ENCODE assay signal across 7 mouse cellular contexts in genomic region chr2:147011474-147012140, GRCm38 (mm10). TPM values are rescaled to one million over a fixed set of nuclear protein-coding genes. Genes with fewer than 3 reads are reported as not detected.
DNase-seq lines count a peak whose midpoint lies in the region; ATAC-seq and TF ChIP-seq lines count a peak whose summit lies in the region.

No protein-coding gene starts in this region.

- peak overlapping the region; percentile 91 for H3K4me3 ChIP-seq in E14TG2a.4 (replicated peaks; ENCODE audit: low read length)
- peak overlapping the region; percentile 86 for H3K4me3 ChIP-seq in forebrain, embryonic 10.5 days
- peak overlapping the region; percentile 70 for H3K4me3 ChIP-seq in limb, embryonic 12.5 days (replicated peaks)
- H3K4me3 ChIP-seq in midbrain, postnatal 0 days (ENCODE audit: low read depth, low read length), result peak overlapping the region; percentile 98

- H3K9ac ChIP-seq in limb, embryonic 12.5 days (replicated peaks), result peak overlapping the region; percentile 81
- H3K9ac ChIP-seq in midbrain, postnatal 0 days (replicated peaks; ENCODE audit: low read length, poor library complexity, severe bottlenecking), result peak overlapping the region; percentile 93; the same call in 1 of the 2 replicates

- H3K27ac ChIP-seq in forebrain, embryonic 10.5 days, result peak overlapping the region; percentile 95
- peak overlapping the region; percentile 99 for H3K27ac ChIP-seq in limb, embryonic 12.5 days
- H3K27ac ChIP-seq in midbrain, postnatal 0 days (ENCODE audit: low read depth, low read length), result peak overlapping the region; percentile 95; the same call in 1 of the 2 replicates

- peak overlapping the region; percentile 78 for H3K4me2 ChIP-seq in limb, embryonic 12.5 days
- H3K4me2 ChIP-seq in midbrain, postnatal 0 days (ENCODE audit: low read depth, low read length, poor library complexity, severe bottlenecking), result peak overlapping the region; percentile 67

- ATAC-seq in limb, embryonic 12.5 days (ENCODE audit: insufficient number of reproducible peaks, insufficient read depth, low FRiP score, low TSS enrichment, low read depth), result no peak
- no peak for ATAC-seq in midbrain, postnatal 0 days (ENCODE audit: low FRiP score)

- peaks cover 32% of the 10 kb centered on the region for H3K36me3 ChIP-seq in E14TG2a.4 (ENCODE audit: insufficient read depth, low read length)
- peaks cover 11% of the 10 kb centered on the region for H3K36me3 ChIP-seq in forebrain, embryonic 10.5 days (replicated peaks)
- H3K36me3 ChIP-seq in limb, embryonic 12.5 days, result peaks cover 7% of the 10 kb centered on the region; the same call in 1 of the 2 replicates
- no peaks in the 10 kb centered on the region for H3K36me3 ChIP-seq in midbrain, postnatal 0 days (ENCODE audit: insufficient read depth, low read length)

- peaks cover 54% of the 10 kb centered on the region for H3K9me3 ChIP-seq in E14TG2a.4 (ENCODE audit: low read length)
- H3K9me3 ChIP-seq in forebrain, embryonic 10.5 days, result no peaks in the 10 kb centered on the region
- H3K9me3 ChIP-seq in limb, embryonic 12.5 days, result no peaks in the 10 kb centered on the region
- H3K9me3 ChIP-seq in midbrain, postnatal 0 days (ENCODE audit: low read length), result no peaks in the 10 kb centered on the region

- H3K27me3 ChIP-seq in E14TG2a.4 (ENCODE audit: insufficient read depth, low read length), result no peaks in the 10 kb centered on the region
- H3K27me3 ChIP-seq in forebrain, embryonic 10.5 days (ENCODE audit: poor library complexity, severe bottlenecking), result no peaks in the 10 kb centered on the region
- no peaks in the 10 kb centered on the region for H3K27me3 ChIP-seq in limb, embryonic 12.5 days
- H3K27me3 ChIP-seq in midbrain, postnatal 0 days (ENCODE audit: insufficient read depth, low read length), result no peaks in the 10 kb centered on the region

- WGBS in forebrain, embryonic 10.5 days, result 81% methylated on average over 3 of the region's 3 CpGs
- WGBS in limb, embryonic 12.5 days, result 64% methylated on average over 3 of the region's 3 CpGs
- WGBS in midbrain, postnatal 0 days, result 80% methylated on average over 3 of the region's 3 CpGs

- peaks cover 34% of the 10 kb centered on the region for H3K4me1 ChIP-seq in E14TG2a.4 (replicated peaks; ENCODE audit: low read depth, low read length)
- H3K4me1 ChIP-seq in forebrain, embryonic 10.5 days, result peaks cover 20% of the 10 kb centered on the region
- H3K4me1 ChIP-seq in limb, embryonic 12.5 days (replicated peaks), result peaks cover 18% of the 10 kb centered on the region
- peaks cover 8% of the 10 kb centered on the region; the same call in 1 of the 2 replicates for H3K4me1 ChIP-seq in midbrain, postnatal 0 days (ENCODE audit: insufficient read depth, low read length)

- peak; percentile 68 for DNase-seq in CD4-positive helper T cell, adult 2 months (ENCODE audit: low read depth, low spot score)
- no peak for DNase-seq in forebrain, embryonic 10.5 days (ENCODE audit: extremely low spot score, low spot score)
- no peak for DNase-seq in midbrain, postnatal 0 days (ENCODE audit: low spot score)
- no peak for DNase-seq in left cerebral cortex, postnatal 14 days (ENCODE audit: low spot score in 2 of 2)
- no peak for DNase-seq in layer of hippocampus, postnatal 14 days (ENCODE audit: low spot score in 2 of 2)

- intact Hi-C loops in left cerebral cortex, postnatal 14 days (cut with DNase I), result no loop called here

- no peak for TF ChIP-seq CTCF in E14TG2a.4 (conservative IDR thresholded peaks at IDR 0.05; ENCODE audit: low read length)
- no peak for TF ChIP-seq CTCF in midbrain, postnatal 0 days (IDR thresholded peaks at IDR 0.05)

RNA-seq across cellular contexts. Expression of gene Xrn2, which starts 1.2 kb away (rescaled TPM):
- polyA plus RNA-seq in forebrain, embryonic 10.5 days (2016; fragmentation: Nextera tagmentation; extraction: Ambion mirVana), result 93.8 and 95.6 TPM in 2 replicates
- polyA plus RNA-seq in limb, embryonic 12.5 days (2016; fragmentation: Nextera tagmentation; extraction: Ambion mirVana), result 93.4 and 95.3 TPM in 2 replicates
- 55.6 and 63.2 TPM in 2 replicates for total RNA-seq in midbrain, postnatal 0 days (2014; rRNA removed)
- 61.5 and 67.0 TPM in 2 replicates for polyA plus RNA-seq in midbrain, postnatal 0 days (2015; fragmentation: Nextera tagmentation; extraction: Ambion mirVana)
- 10 to 100 TPM; 44.7 to 45.5 TPM for total RNA-seq in left cerebral cortex, postnatal 14 days (2021)
- total RNA-seq in layer of hippocampus, postnatal 14 days (2021), result 10 to 100 TPM; 51.9 to 52.7 TPM
